Mouse (Mus musculus): Measurements from ENCODE around the gene A530032D15Rik.
"Not testable (repeated sequence)": the region's sequence is repeated elsewhere in the genome, so short reads cannot be mapped to it uniquely, and the experiment has no call there.

DNA sequence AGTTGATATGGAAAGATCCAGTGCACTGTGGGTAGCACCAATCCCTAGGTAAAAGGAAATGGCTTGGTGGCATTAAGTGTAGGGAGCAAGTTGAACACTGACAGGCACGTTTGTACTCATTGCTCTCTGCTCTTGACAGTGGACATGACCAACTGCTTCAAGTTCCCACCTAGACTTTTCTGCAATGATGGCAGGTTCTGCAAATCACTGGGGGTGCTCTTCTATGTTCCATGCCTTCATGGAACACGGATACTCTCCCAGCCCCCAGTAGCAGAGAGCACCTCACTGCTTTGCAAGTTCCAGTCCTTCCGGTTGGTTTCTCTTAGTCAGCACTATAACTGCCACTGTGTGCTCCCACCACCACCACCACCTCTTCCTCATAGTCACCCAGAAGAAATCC lies 4.4 kb upstream of the A530032D15Rik start:
- TF ChIP-seq CTCF (IDR thresholded peaks at IDR 0.05; ENCODE audit: extremely low read depth, insufficient read length, insufficient replicate concordance, low read depth, low read length); POLR2A (IDR thresholded peaks at IDR 0.05; ENCODE audit: low read depth, low read length): not testable (repeated sequence)

Data from small intestine, adult 2 months (tissue).